Mouse (Mus musculus) retina, postnatal 1 day (tissue): ENCODE measurements at regions not wholly inside any gene's neighbourhood (a gene's known extent, or its start where the extent isn't known, plus 50 kb on each side); places are given as distances from the start of the nearest gene placed in this dataset.
A peak's percentile ranks its signal among the peaks of the same experiment; 100 is the strongest.

Source experiments
- DNase-seq: peaks from one replicate; pipeline ENCODE4 v3.0.0-alpha.2; 2012

DNA sequence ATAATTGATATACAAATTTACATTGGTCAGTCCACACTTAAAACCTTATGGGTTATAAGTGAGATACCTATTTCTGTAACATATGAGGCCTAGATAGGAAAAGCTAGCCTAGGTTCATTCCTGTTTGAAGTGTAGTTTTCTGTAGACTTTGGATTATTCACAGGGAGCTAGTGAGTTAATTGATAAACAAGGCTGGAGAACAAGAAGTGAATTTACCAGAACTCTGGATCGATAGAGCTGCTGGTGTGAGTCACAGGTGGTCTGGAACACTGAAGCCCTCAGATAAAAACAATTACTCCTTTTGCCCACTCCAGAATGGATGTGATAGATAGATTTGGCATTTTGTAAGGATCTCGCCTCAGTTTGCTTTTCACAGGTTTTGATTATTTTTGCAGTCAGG, 62.0 kb upstream of the Rtl1 start:
- DNase-seq = no peak

DNA sequence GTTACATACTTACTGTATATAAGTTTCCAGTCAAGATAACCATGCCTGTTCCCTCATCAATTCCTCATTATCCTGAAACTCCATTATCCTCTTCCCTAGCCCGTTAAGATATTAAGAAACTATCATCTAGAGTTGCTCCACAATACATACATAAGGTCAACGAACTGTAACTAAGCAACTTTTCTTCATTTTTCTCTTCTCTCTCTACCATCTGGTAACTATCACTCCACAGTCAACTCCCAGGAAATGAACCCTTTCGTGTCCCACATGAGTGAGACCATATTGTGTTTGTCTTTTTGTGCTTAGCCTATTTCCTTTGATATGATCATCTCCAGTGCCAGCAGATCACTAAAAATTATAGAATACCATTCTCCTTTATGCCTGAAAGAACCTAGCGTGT, 74.6 kb upstream of the Rtl1 start:
- no peak for DNase-seq

DNA sequence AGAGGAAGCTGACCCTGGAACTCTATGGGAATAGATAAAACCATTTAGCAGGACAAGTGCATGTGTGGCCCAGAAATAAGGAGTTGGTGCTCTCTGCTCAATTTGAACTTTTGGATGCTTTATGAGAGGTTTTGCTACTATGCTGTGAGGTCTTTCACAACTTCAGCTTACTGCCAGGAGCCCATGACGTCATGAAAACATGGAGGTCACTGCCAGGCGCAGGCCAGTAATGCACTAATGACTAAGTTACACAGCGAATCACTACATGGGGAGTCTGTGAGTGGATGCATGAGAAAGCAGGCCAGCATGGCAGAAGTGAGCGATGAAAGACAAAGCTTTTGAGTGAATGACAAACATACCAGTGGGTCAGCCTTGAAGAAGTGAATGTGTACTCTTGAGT, 93.9 kb upstream of the Rtl1 start:
- DNase-seq = no peak

DNA sequence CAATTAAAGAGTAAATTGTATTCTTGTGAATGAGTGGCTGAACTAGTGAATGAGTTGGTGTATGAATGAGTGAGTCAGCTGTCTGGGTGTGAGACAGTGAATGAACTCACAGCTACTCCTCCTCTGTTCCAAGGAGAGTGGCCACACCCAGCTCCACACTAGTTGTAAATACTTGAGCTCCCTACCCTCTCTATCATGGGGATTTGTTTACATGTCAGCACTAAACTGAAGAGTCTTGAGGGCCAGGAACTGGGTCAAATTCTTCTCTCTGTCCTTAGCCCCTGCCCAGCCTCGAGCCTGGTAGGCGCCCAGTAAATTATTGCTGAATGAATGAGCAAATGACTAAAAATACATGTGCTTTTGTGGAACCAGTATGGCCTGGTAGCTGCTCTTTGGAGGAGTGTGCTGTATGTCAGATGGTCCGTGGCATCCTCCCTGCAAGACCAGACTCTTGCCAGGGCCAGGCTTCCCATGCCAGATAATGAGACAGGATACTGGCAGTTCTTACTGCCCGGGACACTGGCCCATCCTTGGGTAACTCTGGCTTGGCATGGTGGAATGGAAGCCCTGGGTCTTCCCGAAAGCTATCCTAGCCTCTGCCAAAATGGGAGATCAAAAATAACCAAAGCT, 94.8 kb upstream of the Rtl1 start:
- DNase-seq = peak; percentile 24

DNA sequence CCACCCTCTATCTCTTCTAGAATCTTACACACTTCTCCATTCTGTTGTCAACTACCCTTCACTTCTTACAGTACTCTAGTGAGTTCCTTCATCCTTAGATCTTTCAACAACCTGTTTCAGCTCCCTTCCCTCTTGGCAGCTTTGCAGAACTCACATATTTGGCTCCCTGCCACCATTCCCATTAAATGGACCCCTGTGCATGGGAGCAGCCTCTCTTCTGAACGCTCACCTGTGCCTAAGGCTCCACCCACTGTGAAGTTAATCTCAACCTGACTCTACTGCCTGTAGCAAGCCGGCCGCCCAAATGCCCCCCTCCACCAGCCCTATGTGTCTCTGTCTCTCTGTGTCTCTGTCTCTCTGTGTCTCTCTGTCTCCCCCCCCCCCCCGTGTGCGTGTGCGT, 106.7 kb upstream of the Rtl1 start:
- DNase-seq = no peak

DNA sequence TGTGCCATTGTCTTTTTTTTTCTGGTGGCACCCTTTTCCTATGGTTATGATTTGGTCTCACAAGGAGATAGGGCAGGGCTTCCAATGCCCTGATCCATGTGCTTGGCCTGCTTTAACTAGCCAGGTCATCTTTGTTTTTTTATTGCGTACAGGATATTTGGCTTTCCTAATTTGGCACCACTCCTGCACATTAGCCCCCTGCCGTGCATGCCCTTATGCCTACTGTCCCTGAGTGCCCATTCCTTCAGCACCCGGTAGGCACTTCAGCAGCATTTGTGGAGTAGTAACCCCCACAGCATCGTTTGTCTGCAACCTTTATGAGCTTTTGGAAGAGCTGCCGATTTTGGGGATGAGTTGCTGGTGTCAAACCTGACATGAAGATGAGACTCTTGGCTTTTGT, 109.5 kb upstream of the Rtl1 start:
- DNase-seq = no peak

DNA sequence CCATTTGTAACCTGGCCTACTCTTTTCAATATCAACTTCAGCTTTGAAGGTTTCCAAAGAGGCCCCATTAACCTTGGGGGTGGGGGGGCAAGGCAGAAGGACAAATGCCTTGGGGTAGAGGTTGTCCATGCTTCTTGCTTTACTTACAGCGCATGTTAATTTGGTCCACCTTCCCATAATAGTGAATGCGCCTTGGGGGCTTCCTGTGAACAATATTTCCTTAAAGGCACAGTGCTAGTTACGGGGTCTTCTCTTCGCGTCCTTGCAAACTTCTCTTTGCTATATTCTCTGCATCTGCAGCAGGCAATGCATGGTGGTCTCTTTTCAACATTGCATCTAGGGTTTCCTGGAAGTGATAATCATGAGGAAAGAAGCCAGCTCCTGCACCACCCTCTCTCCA, 111.3 kb upstream of the Rtl1 start:
- DNase-seq = no peak

DNA sequence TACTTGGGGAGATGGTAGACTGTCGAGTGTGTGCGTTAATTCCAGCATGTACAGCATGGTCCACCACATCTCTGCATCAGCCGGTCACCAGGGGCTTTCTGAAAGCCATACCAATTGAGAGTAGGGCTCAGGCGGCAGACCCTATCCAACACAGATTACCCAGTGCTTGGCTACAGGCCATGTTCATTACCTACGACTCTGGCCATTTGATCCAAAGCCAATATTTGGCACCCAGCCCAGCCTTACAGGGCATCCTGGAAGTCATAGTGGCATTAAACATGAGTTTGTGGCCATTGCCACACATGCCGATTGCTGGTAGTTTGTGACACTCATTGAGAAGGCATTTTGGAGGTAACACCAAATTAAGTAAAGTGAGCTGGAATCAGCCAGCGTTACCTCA, 111.8 kb upstream of the Rtl1 start:
- DNase-seq = no peak

DNA sequence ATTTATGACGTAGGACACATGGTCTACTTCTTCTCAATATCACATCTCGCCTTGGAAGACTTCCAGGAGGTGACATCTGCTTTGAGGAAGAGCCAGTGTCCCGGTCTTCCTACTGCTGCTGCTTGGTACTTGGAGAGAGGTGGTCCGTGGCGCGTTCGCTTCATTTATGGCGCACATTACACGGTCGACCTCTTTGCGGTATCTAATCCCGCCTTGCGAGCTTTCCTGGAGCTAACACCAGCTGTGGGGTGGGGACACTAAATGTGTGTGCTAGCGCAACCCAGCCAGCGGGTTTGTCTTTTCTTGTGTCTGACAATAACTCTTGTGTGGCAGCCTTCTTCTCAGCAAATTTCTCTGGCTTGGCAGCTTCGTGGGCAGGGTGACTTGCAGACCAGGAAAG, 112.3 kb upstream of the Rtl1 start:
- no peak for DNase-seq

DNA sequence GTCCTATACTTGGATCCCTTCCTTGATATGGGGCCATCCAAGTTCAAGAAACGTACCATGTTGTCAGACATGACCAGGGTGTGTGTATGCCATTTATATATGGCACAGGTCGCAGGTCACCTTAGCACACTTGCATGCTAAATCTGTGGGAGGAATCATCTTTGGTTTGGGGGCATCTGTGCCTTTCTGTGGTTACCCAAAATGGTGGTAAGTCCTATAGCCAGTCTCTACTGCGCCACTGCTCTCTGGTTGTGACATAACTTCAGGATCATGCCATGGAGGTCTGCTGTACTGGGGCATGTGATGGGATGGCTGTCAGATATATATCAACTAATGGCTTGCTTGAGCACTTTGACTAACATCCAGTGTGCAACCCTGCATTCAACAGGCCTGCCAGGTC, 112.9 kb upstream of the Rtl1 start:
- no peak for DNase-seq

DNA sequence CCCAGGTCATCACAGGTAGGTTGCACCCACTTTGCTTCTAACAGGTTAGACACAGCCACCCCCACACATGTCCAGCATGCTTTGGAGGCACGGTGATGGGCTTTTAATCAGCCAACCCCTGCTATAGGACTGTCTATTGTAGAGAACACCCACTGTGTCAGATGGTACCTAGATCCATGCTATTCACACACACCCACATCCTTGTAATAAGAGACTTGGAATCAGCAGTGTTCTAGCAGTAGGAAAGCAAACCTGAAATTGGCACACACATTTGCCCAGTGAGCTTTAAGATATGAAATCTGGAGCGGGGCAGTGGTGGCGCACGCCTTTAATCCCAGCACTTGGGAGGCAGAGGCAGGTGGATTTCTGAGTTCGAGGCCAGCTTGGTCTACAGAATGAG, 113.9 kb upstream of the Rtl1 start:
- no peak for DNase-seq

DNA sequence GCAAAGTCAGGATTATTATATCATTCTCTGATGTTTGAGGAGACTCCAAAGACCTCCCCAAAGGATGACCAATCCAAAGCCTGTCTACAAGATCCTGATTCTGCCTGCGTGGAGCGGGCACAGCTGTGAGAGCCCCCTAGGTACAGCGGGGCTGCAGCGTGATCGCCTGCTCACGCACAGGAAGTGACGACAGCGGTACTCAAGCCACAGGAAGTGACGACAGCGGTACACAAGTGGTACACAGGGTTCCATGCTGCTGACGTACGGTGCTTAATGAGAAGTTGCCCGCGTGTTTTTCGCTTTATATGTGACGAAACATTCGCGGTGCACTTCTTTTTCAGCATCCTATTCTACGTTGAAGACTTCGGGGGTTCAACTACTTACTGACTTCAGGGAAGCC, 116.9 kb upstream of the Rtl1 start:
- no peak for DNase-seq

DNA sequence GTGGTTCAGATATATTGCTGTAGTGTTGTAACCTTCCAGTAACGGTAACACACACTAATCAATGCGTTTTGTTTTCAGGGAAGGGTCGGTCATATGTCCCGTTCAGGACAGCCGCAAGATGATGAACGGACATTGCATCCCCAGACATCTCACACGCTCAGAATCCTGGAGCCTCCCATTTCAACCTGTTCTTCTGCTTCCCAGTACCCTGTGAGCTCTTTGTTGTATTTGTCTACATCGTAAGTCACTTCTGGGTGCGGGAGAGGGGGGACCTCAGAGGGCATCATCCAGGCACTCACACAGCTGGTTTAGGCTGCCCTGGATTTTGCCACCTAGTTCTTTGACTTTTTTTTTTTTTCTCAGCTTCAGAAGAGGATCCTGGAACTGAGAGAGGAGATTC, 117.9 kb upstream of the Rtl1 start:
- no peak for DNase-seq

DNA sequence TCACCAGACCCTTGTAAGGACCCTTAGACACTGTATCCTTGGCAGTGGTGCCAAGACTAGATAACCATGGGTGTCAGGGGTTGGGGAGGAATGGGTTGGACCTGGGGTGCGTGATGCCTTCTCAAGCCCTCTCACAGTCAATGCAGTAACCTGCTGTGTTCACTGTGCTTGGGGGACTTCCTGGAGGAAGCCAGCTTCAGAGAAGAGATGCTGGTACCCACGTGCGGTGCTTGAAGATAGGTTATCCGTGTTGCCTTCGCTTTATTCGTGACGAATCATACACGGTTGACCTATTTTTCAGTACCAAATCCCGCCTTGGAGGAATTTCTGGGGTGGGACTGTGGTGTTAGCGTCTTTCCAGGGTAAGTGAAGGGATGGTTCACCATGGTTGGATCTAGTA, 138.1 kb upstream of the Rtl1 start:
- DNase-seq = no peak

DNA sequence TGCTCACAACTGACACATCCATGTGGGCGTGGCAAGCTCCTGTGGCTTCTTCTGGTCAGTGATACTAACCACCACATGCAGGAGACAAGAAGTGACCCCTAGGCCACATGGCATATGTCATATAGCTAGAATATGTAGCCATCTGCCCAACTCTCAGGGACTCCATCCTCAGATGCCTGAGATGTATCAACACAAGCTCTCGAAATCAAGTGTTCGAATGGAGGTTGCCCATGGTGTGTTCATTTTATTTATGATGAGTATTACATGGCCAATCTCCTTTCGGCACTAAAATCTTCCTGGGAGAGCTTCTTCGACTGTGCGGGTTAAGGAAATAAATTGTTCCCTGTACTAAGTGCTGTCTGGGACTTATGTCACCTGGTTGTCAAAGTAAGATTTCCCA, 138.8 kb upstream of the Rtl1 start:
- DNase-seq = no peak

DNA sequence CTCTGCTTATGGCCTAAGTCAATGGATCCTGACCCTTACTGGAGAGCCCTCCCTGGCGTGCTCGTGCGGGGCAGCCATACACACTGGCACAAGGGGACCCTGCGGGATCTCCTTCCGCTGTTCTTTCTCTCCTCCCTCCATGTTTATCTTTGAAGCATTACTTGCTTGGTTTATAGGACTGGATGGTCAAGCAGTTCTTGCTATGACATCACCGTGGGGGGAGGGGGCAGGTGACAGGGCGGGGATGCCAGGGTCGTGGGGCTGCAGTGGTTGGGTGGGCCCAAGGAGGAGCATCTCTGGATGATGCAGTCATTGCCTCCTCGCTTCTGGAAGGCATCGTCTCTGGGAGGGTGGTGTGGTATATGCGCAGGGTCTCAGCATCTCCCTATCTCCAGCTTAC, 142.4 kb upstream of the Rtl1 start:
- no peak for DNase-seq

DNA sequence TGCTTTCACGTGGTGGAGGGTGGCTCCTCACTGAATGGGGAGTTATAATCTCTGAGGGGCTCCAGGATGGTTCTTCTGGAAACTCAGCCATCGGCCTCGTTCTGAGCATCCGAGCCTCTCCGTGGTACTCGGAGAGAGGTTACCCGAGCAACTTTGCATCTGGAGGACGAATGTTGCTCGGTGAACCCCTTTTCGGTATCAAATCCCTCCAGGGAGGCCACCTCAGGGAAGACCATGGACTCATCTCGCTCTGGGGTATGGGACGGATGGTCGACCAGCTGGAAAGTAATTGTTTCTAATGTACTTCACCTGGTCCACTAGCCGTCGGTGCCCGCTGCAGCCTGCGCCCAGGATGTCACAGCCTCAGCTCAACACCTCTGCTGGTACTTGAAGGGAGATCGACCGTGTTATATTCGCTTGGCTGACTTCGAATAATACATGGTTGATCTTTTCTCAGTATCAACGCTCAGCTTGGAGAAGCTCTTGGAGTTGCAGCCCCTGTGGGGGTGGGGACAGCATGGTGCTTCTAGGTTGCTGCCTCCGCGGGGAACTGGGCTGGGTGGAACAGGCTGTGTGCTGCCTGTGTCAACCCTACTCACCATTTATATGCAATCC, 143.0 kb upstream of the Rtl1 start:
- peak; percentile 51 for DNase-seq

DNA sequence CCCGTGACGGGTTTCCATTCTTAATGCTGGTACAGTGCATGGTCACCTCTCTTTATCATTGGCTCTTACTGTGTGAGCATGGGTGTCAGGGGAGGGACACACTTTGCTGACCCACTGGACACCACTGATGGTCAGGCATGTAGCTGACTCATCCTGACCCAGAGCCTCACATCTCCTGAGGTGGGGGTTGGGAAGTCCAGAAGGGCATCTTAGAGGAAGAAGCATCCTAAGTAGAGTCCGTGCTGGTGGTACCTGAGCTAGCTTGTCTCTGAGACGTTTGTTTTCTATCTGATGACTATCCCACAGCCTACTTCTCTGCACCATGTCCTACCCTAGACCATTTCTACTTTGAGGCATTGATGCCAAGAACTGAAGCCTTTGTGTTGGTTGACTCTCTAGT, 144.1 kb upstream of the Rtl1 start:
- no peak for DNase-seq

DNA sequence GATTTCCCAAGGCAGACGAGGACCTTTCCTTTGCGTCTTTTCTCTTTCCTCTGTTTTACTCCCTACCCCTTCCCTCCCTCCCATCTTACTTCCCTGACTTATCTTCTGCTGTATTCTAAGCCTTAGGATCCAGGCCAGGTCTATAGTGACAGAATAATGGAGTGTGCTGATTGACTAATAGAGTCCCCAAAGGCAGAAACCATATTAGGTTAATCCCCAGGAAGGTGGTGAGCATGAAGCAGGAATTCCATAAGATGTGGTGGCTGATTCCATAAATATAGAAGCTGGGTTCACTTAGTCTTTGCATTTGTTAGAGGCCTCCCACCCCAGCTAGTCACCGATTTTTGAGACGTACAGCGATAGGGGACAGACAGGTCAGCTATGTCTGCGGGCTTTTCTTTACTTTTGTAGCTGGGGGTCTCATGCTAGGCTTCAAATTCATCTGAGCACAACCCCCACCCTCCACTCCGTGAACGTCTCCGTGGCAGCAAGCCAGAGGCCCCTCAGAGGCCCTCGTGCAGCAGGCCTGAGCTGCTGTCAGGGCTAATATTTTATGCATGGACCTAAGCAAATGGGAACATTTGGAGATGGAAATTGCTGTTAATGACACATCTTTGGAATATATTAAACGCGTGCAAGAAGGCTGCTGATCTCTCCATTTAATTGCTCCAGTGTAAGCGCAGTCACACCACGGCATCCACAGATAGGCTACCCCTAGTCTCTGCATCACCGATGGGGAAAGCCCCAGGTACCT, 145.8 kb upstream of the Rtl1 start:
- peak; percentile 51 for DNase-seq

DNA sequence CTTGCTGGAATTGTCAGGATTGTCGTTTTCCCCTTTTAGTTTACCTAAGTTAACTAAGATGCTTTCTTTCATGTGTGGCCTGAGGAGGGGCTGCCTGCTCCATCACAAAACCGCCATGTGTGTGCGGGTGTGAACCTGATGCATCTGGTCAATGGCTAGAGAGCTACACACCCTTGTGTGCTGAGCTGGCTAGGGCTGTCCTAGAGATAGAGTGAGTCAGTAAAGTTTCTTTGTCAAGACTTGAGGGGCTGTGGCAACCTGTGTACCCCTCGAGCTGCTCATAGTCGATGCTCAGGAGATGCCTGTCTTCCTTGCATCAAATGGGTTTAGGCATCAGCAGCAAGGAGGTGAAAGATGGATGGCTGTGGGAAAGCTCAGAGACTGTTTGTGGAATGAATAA, 147.1 kb upstream of the Rtl1 start:
- no peak for DNase-seq

DNA sequence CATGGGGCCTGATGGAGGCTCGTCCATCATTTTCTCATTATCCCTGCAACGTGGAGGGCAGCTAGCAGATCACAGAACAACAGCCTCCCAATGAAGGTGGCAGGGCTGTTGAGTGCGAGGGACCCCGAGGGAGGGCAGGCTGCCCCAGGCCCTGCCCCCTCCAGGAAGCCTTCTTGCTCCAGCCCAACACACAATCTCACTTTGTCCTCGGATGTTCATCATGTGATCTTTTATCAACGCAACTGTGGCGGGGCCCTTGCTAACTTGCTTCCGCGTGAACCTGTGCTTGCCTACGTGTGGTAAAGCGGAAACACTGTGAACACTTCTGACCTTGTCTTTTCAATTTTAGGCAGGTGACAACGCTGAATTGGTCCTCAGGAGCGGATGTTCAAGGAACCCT, 147.6 kb upstream of the Rtl1 start:
- no peak for DNase-seq

DNA sequence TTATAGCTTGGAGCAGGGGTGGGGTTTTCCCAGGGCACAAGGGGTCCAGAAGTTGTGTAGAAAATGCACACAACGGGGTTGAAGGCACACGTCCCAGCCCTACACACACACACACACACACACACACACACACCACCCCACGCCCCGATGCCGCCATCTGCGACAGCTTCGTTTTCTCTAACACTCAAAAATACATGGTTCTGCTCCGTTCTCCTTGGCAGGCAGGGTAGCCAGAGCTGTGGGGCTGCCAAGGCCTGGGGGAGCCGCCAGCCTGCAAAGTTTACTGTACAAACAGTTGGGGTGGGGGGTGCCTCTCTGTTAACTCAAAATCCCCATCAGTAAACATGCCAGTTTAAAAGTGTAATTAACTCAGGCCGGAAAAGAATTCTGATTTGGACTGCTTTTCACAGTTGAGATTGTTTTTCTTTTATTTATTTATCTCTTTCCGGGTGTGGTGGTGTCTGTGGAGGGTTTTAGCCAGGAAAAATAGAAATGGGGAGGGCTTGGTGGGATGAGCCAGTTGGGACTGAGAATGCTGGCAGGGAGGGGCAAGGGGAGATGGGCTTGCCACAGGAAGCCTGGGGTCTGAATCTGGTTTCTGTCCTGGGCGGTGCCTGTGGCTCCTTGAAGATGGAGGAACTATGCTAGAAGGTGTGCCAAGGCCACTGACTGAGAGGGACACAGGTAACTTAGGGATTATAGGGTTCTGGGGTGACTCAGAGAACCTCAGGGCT, 148.4 kb upstream of the Rtl1 start:
- no peak for DNase-seq

DNA sequence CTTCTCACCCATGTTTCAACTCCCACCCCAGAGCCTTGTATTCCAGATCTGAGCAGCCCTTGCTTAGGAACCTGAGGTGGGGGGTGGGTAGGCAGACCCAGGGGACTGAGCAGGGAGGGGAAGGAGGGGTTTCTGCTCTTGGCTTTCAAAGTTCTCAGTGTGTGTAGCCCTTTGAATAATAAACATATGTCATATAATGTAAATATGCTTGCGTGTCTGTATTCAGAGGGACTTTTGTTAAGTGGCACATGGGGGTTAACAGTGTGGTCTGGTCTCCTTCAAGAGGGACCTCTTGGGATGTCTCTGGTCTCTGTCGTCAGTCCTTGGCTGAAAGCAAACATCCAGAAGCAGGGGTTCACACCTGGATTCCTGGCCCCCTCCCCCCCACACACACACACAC, 149.1 kb upstream of the Rtl1 start:
- DNase-seq = no peak

DNA sequence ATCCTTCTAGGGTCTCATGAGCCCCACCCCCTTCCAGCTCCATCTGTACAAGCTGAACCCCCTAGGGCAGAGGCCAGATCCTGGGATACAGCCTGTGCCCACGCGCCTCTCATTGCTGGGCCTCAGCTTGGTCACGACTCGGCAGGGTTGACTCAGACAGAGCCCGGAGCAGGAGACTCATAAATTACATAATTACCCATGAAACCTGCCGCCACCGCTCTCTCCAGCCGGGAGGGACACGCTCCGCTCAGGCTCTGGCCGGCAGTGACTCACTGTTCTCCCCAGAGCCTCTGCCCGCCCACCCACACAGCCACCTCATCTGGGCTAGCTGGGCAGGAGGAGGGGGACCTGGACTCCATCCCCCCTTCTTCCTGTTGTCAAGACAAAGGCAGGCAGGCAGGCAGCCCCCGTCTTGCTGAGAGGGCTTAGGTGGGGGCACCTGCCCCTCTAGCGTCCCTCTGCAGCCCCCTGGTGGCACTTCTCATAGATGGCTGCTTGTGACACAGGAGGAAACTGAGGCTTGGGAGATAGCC, 149.6 kb upstream of the Rtl1 start:
- peak; percentile 84 for DNase-seq
